Mouse (Mus musculus) naive thymus-derived CD4-positive, alpha-beta T cell, adult 2 months (primary cell): ENCODE results near the gene Tagln.

Experiments used
- DNase-seq: peaks from one replicate; pipeline ENCODE4 v3.0.0-alpha.2; 2011; ENCODE audit warnings: low read depth

Tagln gene

DNA sequence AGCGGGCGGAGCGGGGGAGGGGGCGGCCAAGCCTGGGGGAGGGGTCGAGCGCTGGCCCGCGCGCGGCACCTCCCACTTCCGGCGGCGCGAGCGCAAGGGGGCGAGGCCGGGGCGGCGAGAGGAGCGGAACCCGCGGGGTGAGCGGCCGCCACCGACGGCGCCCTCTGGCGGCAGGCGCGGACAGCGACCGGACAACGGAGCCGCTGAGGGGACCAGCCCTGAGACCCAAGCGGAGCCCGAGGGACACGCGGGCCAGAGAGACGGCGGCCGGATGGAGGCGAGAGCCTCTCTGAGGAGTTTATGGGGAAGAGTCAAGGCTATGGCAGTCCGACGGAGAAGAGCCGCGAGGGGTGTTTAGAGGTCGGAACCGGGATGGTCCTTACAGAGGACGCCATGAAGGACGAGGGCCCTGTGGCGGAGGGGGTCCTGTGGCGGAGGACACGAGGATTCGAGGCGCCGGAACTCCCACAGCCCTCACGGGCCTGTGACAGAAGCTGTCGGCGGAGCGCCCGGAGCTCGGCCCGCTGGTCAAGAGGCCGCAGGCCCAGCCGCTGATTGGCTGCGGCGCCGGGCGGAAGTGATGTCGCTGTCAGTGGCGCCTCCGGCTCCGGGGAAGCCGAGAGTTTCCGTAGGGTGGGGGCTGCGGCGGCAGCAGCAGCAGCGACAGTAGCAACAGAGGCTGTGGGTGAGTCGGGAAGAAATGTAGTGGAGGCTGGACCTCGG, 29.3 kb downstream of the Tagln start, which contains the start of the genes Pcsk7 and Rnf214:
Pcsk7 (plus strand) TSS at position 143 of the 723 bp plus-strand sequence.
Rnf214 (minus strand) TSS at position 557 of the 723 bp plus-strand sequence.
- peak; percentile 91 for DNase-seq

DNA sequence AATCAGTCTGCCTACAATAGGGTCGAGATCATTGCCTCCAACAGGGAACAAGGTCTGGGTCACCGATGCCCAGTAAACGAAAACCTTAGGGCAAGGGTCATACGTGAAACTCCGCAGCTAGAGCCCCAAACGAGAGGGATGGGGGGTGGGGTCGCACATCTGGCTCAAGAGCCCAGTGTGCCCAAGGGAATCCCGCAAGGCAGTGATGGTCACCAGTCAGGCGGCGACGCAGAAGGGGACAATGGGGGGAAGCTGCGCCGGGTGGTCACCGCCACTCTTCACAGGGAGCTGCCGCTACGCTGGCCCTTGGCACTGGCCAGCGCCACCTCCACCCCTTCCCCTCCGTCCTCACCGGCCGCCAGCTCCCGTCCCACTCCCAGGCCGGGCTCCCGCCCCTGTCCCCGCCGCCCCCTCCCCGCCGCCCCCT, 30.0 kb downstream of the Tagln start:
- peak; percentile 39 for DNase-seq

DNA sequence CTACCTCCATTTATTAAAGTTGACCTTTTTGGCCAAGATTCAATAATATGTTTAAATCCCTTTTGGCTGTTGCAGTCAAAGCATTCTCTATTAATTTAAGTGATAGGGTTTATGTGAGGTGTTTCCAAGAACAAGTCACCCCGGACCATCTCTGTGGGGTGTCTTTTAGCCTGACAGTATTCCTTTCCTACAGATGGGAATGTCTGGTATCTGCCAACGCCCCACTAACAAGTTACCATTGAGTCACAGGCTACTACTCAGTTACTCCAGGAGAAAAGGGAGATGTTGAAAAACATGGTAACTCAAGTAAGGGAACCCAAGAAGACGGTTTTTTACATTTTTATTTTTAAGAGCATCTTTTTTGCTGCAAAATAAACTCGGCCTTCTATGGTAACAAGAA, 30.7 kb downstream of the Tagln start:
- DNase-seq = no peak

DNA sequence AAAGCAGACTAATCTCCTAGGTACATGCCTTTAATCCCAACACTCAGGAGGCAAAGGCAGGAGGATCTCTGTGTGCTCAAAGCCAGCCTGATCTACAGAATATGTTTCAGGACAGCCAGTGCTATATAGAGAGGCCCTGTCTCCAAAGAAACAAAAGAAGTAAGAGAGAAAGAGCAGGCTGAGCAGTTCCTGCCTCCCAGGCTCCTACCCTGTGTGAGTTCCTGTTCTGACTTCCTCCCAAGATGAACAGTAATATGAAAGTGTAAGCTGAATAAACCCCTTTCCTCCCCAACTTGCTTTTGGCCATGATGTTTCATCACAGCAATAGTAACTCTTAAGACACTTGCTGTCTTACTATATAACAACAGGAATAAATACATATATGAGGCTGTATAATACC, 42.2 kb downstream of the Tagln start:
- DNase-seq = no peak
